Mouse (Mus musculus): ENCODE measurements around the gene Cep85l.

DNA sequence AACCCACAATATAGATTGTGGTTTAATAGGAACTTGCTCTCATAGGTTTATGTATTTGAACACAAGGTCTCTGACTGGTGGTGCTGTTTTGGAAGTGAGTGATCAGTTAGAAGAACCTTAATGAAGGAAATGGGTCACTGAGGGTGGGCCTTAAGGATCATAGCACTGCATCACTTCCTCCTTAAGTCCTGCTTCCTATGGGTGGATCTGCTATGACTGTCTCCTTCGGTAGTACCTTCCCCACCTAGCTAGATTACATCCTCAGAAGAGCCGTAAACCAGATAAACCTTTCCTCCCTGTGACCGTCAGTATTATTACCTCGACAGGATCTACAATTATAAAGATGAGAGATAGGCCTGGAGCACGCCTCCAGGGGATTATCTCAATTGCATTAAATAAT lies 5.7 kb upstream of the Cep85l start:
- no peak for TF ChIP-seq CTCF (IDR thresholded peaks at IDR 0.05; ENCODE audit: low read depth, low read length)
- no peak for TF ChIP-seq POLR2A (IDR thresholded peaks at IDR 0.05; ENCODE audit: borderline replicate concordance, low read depth, low read length)
